Mouse (Mus musculus) embryonic facial prominence, embryonic 11.5 days (tissue): ENCODE results near the gene Chordc1. TPM values are rescaled to one million over a fixed set of nuclear protein-coding genes. Genes with fewer than 3 reads are reported as not detected.

Experiments used
- ATAC-seq: fragments of 200-750 bp; cut with Nextera tagmentation; replicated peaks from 2 replicates; pipeline ENCODE4 v1.8.0; 2017; ENCODE audit warnings: low read depth; ENCODE audit not compliant: insufficient number of reproducible peaks, low FRiP score, low TSS enrichment
- DNase-seq: peaks from one replicate; pipeline ENCODE4 v3.0.0-alpha.2; 2015; ENCODE audit warnings: low spot score
- H3K27ac ChIP-seq: fragments of 300-500 bp; sonication (generic); replicated peaks from 2 replicates; pipeline ENCODE4 v1.5.1; 2014; ENCODE audit warnings: mild to moderate bottlenecking, low read depth, low read length, control low read depth
- H3K27me3 ChIP-seq: fragments of 300-500 bp; sonication (generic); 2 replicates; pipeline ENCODE4 v1.6.1; 2014; ENCODE audit warnings: mild to moderate bottlenecking, low read length, moderate library complexity, mixed read lengths; ENCODE audit not compliant: control insufficient read depth, insufficient read depth
- H3K36me3 ChIP-seq: fragments of 300-500 bp; sonication (generic); replicated peaks from 2 replicates; pipeline ENCODE4 v1.6.1; 2014; ENCODE audit warnings: low read depth, mild to moderate bottlenecking, low read length, moderate library complexity, mixed read lengths; ENCODE audit not compliant: control insufficient read depth, insufficient read depth
- H3K4me1 ChIP-seq: fragments of 300-500 bp; sonication (generic); 2 replicates; pipeline ENCODE4 v1.6.1; 2014; ENCODE audit warnings: low read length, mixed read lengths; ENCODE audit not compliant: control insufficient read depth, insufficient read depth
- H3K4me2 ChIP-seq: fragments of 300-500 bp; sonication (generic); 2 replicates; pipeline ENCODE4 v1.6.1; 2014; ENCODE audit warnings: low read depth, mild to moderate bottlenecking, control low read depth, low read length, moderate library complexity
- H3K4me3 ChIP-seq: fragments of 300-500 bp; sonication (generic); 2 replicates; pipeline ENCODE4 v1.5.1; 2014; ENCODE audit warnings: low read depth, low read length, control low read depth
- H3K9ac ChIP-seq: fragments of 300-500 bp; sonication (generic); replicated peaks from 2 replicates; pipeline ENCODE4 v1.6.1; 2014; ENCODE audit warnings: mild to moderate bottlenecking, control low read depth, low read length
- H3K9me3 ChIP-seq: fragments of 300-500 bp; sonication (generic); replicated peaks from 2 replicates; pipeline ENCODE4 v1.6.1; 2016; ENCODE audit warnings: mild to moderate bottlenecking, low read length, inconsistent platforms, mixed read lengths; ENCODE audit not compliant: control insufficient read depth
- WGBS: fragments of 180-500 bp; shearing (Covaris S2); extraction: QIAGEN DNeasy Blood & Tissue Kit; methylation state at CpG from one replicate; pipeline ENCODE4 v1.1.7; 2014; 5-methylcytosine and 5-hydroxymethylcytosine counted together
- polyA plus RNA-seq: library from polyadenylated mRNA; unstranded; fragments of >200 nt; fragmentation: Nextera tagmentation; extraction: Ambion mirVana; gene quantifications from 2 replicates; pipeline ENCODE4 v1.2.1, GENCODE M21; 2014

Gene Chordc1
- polyA plus RNA-seq, 1 experiment from 2014 or later = 142 TPM

DNA sequence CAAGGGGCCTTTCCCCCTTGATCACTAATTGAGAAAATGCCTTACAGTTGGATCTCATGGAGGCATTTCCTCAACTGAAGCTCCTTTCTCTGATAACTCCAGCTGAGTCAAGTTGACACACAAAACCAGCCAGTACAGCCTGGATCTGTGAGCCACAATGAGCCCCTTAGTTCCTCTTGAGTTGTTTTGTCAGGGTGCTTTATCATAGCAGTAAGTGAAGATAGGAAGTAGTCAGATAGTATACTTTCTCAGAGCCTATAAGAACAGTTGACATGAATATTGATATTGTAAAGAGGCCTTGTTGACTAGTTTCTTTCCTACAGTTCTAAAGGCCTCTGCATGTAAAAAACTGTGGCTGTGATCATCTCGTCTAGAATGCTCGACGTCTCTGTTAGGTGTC is 28.1 kb downstream of the Chordc1 start:
- H3K4me2 ChIP-seq = no peak overlapping the region
- ATAC-seq (no peak), DNase-seq (no peak)
- H3K36me3 ChIP-seq = no peaks in the 10 kb centered on the region
- no peak overlapping the region for H3K4me3 ChIP-seq
- H3K27me3 ChIP-seq = no peaks in the 10 kb centered on the region
- H3K9me3 ChIP-seq = no peaks in the 10 kb centered on the region
- no peak overlapping the region for H3K9ac ChIP-seq
- H3K27ac ChIP-seq = no peak overlapping the region
- H3K4me1 ChIP-seq = no peaks in the 10 kb centered on the region
- 95% methylated on average over 3 of the region's 3 CpGs for WGBS

Other genes with a start within 250 kb of the Chordc1 start
- gene Naalad2, start 110.9 kb downstream of the Chordc1 start, polyA plus RNA-seq = 3.1 and 4.4 TPM in 2 replicates
- not detected in 2 replicates for gene Ubtfl1, start 112.3 kb downstream of the Chordc1 start, polyA plus RNA-seq
- not detected in 2 replicates for gene Mbd3l2, start 138.5 kb downstream of the Chordc1 start, polyA plus RNA-seq
- 11.6 and 15.9 TPM in 2 replicates for gene Zfp558, start 186.1 kb downstream of the Chordc1 start, polyA plus RNA-seq
- not detected in 2 replicates for gene Mbd3l1, start 186.2 kb downstream of the Chordc1 start, polyA plus RNA-seq